Mouse (Mus musculus): ENCODE measurements around the gene Utp4.
A peak's percentile ranks its signal among the peaks of the same experiment; 100 is the strongest.
"Not testable (repeated sequence)": the region's sequence is repeated elsewhere in the genome, so short reads cannot be mapped to it uniquely, and the experiment has no call there.

Utp4 gene

DNA sequence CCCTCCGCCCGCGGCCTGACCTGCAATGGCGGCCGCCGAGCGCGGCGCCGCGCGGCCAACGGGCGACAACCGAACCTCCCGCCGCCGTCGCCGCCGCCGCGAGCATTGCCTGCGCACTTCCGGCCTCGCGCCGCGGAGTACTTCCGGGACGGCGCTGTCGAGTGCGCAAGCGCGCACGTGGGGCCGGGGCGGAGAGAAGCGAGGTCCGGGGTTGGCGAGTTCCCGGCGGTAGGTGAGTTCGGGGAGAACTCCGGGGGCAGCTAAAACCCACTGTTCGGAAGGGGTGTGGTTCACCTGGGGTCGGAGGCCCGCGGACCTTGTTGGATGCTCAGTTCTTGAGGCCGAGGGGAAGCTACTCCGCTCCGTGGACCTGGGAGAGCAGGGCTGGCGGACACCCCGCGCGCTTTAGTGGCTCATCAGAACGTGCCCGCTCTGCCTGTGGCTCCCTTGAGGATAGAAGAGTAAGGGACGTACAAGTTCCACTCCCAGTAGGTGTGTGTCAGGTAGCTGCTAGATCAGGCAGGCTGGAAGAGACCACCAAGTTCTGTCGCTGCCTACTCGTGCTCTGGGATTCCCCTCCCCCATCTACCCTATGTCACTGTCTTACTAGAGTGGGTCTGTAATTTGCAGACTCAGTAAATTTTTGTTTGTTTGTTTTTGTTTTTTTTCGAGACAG lies at the start of gene Utp4:
Gene Utp4, plus strand, starts transcription at position 156 of the 676 bp plus-strand sequence.
- peak; percentile 89 to 94 for DNase-seq

GRCm38 (mm10) chr8:106850034-106850433 lies 43.4 kb upstream of the Utp4 start:
- DNase-seq = no peak

- DNase-seq = no peak
These were observed 38.7 kb upstream of the Utp4 start for GRCm38 (mm10) chr8:106854534-106855241.

GRCm38 (mm10) chr8:106855242-106855562 lies 38.2 kb upstream of the Utp4 start:
- no peak for DNase-seq

DNA sequence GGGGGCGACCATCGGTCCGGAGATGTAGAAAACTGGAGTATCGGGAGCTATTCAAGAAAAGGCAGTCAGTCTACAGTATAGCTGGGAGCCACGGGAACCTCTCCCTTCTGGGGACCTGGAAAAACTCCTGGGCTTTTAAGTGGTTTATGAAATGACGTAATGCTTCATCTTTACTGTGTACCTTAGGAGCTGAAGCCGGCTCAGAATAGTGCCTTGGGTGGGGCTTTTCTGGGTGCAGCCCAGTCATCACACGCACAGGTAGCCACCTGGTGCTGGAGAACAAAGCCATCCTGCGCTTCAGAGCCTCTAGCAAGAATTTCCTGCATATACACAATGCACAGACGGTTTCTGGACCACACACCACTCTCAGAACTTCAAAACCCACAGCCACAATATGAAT lies 30.6 kb upstream of the Utp4 start:
- DNase-seq = no peak

DNA sequence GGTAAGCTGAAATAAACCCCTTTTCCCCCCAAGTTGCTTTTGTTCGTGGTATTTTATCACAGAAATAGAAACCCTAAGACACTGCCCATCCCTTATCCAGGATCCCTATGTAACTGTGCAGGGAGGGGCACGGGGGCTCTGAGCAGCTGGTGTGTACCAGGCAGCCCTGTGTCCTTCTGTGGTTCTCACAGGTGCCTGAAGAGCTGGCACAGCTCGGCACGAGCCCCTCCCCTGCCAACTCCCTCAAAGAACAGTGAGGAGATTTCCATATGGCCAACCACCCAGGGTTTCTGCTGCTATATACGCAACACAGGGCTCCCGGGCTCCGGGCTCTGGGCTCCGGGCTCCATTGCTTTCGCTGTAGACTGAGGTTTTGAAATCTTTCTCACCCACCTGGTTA lies 28.1 kb upstream of the Utp4 start:
- peak; percentile 45 to 57 for DNase-seq

- no peak for DNase-seq
These were observed 23.4 kb upstream of the Utp4 start, which contains the start of gene Has3 for GRCm38 (mm10) chr8:106870051-106870450. Gene Has3, plus strand, starts transcription at chr8:106870242.

GRCm38 (mm10) chr8:106870537-106871327 lies 22.7 kb upstream of the Utp4 start:
- DNase-seq = peak; percentile 61 to 74

DNA sequence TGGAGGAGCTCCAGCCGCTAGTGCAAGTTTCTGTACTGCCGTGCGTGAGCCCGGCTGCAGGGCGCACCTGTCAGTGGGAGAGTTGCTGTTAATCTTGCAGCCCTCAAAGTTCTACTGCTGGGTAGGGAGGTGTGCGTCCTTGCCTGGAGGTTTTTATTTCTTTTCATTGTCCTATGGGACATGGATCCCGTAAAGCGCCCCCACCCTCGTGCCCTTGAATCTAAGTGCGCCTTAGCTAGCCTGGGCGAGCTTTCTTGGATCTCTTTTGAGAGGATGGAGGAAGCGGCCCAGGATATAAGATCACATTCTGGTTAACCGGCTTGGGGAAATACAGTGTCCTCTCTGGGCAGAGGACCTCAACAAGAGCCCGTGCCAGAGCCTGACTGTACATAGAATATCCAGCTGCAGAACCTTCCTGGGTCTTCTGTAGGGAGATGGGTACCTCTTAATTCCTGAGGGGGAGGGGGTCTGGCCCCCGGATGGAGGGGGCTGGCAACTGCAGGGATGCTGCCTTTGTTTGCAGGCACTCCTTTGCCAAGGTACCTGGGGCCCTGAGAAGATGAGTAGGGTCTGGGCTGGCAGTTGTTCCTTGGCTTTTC lies 22.0 kb upstream of the Utp4 start:
- DNase-seq = peak in 1 of 2 experiments; percentile 43

- peak; percentile 71 to 80 for DNase-seq
These were observed 21.5 kb upstream of the Utp4 start for GRCm38 (mm10) chr8:106871931-106872371.

GRCm38 (mm10) chr8:106872454-106873034 lies 20.9 kb upstream of the Utp4 start:
- DNase-seq = peak; percentile 32 to 40

DNA sequence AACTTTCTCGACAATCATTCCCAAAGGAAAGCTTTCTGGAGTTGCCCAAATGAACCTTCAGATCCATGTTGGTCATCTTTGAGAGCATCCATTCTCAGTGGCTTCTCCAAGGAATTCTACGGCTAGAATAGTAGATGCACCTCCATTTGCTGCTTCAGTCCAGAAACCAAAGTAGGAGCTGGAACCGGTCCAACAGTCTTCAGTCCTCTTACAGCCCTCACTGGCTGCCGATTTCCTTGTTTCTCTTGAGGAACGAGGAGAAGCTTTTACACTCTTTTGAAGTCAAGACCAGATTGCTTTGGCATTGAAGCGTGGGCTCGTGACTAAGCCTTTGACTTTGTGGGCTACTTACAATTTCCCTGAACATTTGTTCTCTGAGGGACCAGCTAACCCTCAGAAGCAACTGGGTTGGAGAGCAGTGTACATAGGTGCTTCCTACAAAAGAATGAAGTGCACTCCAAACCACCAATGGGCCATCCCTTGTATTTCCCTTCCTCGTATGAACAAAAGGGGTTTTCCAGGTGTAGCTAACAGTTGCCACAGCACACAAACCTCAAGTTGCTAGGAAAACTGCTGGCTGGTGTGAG lies 13.2 kb upstream of the Utp4 start:
- DNase-seq = peak in 1 of 2 experiments; percentile 34

GRCm38 (mm10) chr8:106884094-106884493 lies 9.3 kb upstream of the Utp4 start:
- DNase-seq = not testable (repeated sequence)

GRCm38 (mm10) chr8:106884826-106885400 lies 8.5 kb upstream of the Utp4 start:
- DNase-seq = not testable (repeated sequence)

DNA sequence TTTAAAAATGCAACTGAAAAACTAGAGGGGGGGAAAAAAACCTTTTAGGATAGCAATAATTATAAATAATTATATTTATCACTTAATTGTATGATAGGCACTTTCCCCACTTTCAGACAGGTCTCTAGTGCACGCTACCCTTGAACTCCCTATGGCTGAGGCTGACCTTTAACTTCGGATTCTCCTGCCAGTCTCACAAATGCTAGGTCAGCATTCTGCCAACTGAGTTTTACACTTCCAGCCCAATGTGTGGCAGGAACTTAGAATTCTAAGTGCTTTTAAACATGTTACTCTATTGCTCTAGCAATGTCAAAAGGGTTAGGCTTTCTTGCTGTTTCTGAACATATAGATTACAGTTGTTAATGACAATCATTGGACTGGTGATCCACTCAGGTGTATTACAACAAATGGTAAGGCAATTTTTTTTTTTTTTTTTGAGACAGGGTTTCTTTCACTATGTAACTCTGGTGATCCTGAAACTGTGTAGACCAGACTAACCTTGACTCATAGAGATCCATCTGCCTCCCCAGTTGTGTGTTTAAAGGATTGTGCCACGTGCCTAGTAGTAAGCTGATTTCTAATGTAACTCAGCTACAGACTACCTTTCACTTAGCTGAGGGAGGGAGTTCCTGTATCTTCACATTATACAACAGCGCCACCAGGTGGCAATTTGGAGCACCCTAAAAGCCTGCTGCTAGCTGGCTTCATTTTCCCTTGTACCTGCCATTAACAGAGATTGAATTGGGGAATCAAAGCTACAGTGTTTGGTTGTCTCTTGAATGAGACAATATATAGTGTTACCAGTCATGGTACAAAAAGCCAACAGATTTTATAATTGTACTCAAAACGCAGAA lies 5.9 kb upstream of the Utp4 start:
- peak; percentile 75 to 89 for DNase-seq

DNA sequence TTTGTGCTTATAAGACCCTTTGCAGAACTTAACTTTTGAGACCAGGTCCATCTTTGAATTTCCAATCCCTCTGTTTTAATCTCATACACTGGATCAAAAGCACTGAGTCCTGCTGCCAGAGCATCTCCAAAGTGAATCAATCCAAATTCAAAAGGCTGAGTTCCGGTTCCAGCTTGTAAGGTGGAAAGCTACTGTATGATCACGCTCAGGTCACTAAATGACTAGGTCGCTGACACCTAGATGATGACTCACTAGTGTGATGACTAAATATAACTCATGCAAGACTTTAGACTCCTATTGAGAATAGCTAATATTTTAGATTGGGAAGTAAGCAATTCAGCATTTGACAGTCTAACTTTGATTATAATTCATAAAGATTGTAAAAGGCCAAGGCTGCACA lies 4.6 kb upstream of the Utp4 start:
- DNase-seq = no peak

DNA sequence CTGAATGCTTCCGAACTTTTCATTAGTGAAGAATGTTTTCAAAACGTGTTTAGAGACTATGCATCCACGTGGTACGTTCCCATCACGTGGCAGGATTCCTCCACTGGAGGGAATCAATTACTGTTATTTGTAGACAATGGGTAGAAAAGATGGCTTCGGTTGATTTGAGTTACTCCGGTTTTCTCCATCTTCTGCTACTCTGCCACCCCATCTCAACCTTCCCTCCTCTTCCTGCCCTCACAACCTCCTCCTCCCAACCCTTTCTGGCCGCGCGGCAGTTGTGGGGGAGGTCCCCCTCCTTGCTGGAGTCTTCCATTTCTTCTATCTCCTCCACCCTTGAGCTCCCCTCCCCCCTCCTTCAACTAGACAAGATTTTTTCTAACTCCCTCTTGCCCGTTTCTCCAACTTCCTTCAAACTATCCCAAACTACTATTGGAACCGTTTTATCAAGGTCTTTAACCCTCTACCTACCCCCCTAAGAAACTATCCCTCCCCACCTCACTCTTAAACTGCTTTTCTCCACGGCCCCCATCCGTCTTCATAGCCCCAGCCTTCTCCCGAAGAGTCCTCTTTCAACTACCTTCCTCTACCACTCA lies 1.1 kb upstream of the Utp4 start:
- no peak for DNase-seq

DNA sequence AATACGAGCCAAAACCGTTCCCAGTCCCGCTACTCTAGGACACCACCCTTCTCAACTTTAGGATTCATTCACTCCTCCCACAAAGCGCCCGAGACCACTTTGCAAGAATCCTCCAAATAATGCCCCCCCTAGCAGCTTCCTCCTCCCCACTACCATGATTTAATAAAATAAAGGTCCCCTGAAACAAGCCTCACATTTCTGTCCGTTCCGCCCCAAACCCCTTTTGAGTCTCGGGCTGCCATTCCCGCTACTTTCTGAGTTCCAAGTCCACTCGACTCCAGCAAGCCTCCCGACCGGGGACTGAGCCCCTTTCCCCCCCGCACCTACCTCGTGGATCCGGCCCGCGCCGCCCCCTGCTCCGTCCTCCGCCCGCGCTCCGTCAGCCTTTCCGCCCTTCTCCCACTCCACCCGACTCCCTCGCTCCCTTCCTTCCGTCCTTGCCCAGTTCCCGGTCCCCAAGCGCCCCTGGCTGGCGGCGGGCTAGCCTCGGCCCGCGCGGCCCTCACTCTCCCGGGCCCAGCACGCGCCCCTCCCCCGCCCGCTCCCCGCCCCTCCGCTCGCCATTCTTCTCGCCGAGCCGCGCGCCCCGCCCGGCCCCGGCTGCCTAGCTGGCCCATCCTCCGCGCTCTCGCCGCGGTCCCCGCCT lies 507 bp upstream of the Utp4 start:
- DNase-seq = no peak

GRCm38 (mm10) chr8:106899473-106899872 lies 6.0 kb downstream of the Utp4 start:
- DNase-seq = no peak

All from cerebellum, postnatal 25 days (tissue).